Mouse (Mus musculus): Measurements from ENCODE around the gene Hmcn2.

DNA sequence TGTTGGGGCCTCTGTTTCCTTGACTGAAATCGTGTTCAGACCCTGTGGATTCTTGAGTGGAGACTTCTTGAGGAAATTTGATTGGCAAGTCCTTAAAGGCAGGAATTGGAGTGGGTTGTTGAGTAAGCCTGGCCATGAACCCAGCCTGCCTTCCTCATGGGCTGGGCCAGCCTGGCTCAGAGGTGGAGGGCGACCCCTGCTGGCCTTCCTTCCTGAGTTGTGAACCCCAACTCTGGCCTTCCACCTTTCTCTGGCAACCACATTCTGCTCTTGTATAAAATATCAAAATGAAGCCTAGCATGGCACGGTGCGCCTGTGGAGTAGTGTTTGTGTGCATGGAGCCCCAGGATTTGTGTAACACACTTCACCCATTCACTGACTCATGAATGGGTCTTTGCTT lies 8.5 kb upstream of the Hmcn2 start:
- TF ChIP-seq USF1 (IDR thresholded peaks at IDR 0.05; ENCODE audit: low read depth, low read length) (no peak), CTCF (conservative IDR thresholded peaks at IDR 0.05 in 1 of 2, IDR thresholded peaks at IDR 0.05 in 1 of 2; ENCODE audit: low read depth in 2 of 2, low read length in 2 of 2) (peak in 1 of 2 experiments; percentile 74; a peak in 2 of 4 replicates)
